Mouse (Mus musculus): ENCODE data around the gene Hs3st3a1. TPM values are rescaled to one million over a fixed set of nuclear protein-coding genes. Genes with fewer than 3 reads are reported as not detected.

The Hs3st3a1 gene
- polyA plus RNA-seq (2014; fragmentation: Nextera tagmentation; extraction: Ambion mirVana): 1.6 and 1.9 TPM in 2 replicates

DNA sequence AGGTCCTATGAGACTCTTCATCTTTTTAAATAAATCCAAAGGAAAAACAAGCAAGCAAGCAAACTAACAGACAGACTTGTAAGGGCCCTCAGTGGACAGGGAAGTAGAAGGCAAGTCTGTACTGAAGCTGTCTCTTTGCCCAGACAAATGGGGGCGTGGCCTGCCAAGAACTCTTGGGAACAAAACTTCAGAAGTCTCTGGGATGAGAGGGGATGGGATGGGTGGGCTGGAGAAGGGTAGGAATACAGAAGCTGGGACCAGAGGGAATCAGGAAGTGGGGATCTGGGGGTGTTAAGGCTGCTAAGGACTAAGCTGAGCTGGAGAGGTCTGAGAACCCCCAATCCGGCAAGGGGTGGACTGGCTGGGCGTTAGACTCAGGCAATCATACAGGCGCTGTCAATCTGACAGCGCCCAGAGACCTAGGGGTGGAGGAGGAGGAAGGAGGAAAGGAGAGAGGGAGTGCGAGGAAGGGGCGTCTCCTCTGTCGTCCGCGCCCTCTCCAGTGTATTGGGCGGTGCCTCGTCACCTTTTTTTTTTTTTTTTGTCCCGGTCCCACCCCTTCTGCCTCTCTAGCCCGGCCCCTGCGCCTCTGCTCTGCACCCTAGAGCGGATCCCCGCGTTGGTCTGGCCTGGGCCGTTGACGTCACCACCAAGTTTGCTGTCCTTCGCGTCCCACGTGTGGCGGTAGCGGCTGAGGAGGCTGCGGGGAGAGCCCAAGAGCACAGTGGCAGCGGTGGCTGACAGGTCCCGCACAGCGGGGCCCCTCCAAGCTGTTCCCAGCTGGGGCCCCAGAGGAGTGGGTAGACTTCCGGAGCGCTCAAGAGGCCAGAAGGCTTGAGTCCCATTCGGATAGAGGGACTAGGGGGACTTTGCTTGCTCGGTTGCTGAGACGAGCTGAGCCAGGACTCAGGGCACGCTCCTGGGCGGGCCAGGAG is at the start of gene Hs3st3a1:
Gene Hs3st3a1 (plus strand): TSS at position 722 of the 935 bp plus-strand sequence.
- H3K4me1 ChIP-seq (ENCODE audit: control insufficient read depth, insufficient read depth, low read length): peaks cover 4% of the 10 kb centered on the region; the same call in 1 of the 2 replicates
- H3K9me3 ChIP-seq (replicated peaks; ENCODE audit: control insufficient read depth, low read length): no peaks in the 10 kb centered on the region
- peak within 1 kb of the TSS; percentile 99 for H3K4me2 ChIP-seq
- H3K9ac ChIP-seq (ENCODE audit: low read depth, low read length): peak within 1 kb of the TSS; percentile 80
- no peaks in the 10 kb centered on the region for H3K36me3 ChIP-seq (ENCODE audit: control insufficient read depth, insufficient read depth, low read length)
- peak within 1 kb of the TSS; percentile 35 for H3K27ac ChIP-seq (ENCODE audit: low read depth, low read length)
- H3K27me3 ChIP-seq (ENCODE audit: control insufficient read depth, insufficient read depth, low read length): peaks cover 26% of the 10 kb centered on the region
- peak within 1 kb of the TSS; percentile 69 for H3K4me3 ChIP-seq (ENCODE audit: low read depth, low read length)
- ATAC-seq (replicated peaks; ENCODE audit: insufficient number of reproducible peaks, low FRiP score, low TSS enrichment): peak; percentile 85
- WGBS (ENCODE audit: insufficient replicate concordance): under 1% methylated on average over 36 of the region's 36 CpGs

GRCm38 (mm10) chr11:64386333-64386732 is 48.8 kb upstream of the Hs3st3a1 start:
- Histone ChIP-seq H3K27me3 (ENCODE audit: control insufficient read depth, insufficient read depth, low read length) (no peaks in the 10 kb centered on the region), H3K4me2 (no peak overlapping the region), H3K4me3 (ENCODE audit: low read depth, low read length) (no peak overlapping the region), H3K9ac (ENCODE audit: low read depth, low read length) (no peak overlapping the region), H3K27ac (ENCODE audit: low read depth, low read length) (no peak overlapping the region), H3K4me1 (ENCODE audit: control insufficient read depth, insufficient read depth, low read length) (no peaks in the 10 kb centered on the region), H3K36me3 (ENCODE audit: control insufficient read depth, insufficient read depth, low read length) (no peaks in the 10 kb centered on the region), H3K9me3 (replicated peaks; ENCODE audit: control insufficient read depth, low read length) (no peaks in the 10 kb centered on the region)
- no peak for ATAC-seq (replicated peaks; ENCODE audit: insufficient number of reproducible peaks, low FRiP score, low TSS enrichment)
- WGBS (ENCODE audit: insufficient replicate concordance): 84% methylated on average over 4 of the region's 4 CpGs

- H3K9ac ChIP-seq (ENCODE audit: low read depth, low read length): no peak overlapping the region
- H3K4me3 ChIP-seq (ENCODE audit: low read depth, low read length): no peak overlapping the region
Observed at GRCm38 (mm10) chr11:64396331-64396881, 38.7 kb upstream of the Hs3st3a1 start.

DNA sequence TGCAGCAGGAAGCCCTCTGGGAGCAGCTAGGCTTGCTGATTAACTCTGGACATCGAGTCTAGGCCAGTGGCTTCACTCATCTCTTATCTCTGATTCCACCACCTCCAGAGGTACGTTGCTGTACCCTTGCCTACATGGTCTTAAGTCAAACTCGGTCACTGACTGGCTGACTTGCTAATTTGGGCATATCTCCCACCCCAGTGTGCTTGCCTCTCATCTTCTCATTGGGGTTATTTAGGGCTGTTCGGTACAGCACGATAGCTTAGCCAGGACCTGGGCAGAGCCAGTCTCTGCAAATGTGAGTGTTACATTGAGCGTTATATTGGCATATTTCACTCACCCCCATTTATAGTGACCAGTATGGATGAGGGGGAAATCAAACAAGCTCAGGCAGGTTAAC is 38.2 kb upstream of the Hs3st3a1 start:
- Histone ChIP-seq H3K36me3 (ENCODE audit: control insufficient read depth, insufficient read depth, low read length) (no peaks in the 10 kb centered on the region), H3K27ac (ENCODE audit: low read depth, low read length) (no peak overlapping the region), H3K4me3 (ENCODE audit: low read depth, low read length) (no peak overlapping the region), H3K27me3 (ENCODE audit: control insufficient read depth, insufficient read depth, low read length) (no peaks in the 10 kb centered on the region; the same call in 1 of the 2 replicates), H3K9me3 (replicated peaks; ENCODE audit: control insufficient read depth, low read length) (no peaks in the 10 kb centered on the region), H3K9ac (ENCODE audit: low read depth, low read length) (no peak overlapping the region), H3K4me2 (no peak overlapping the region; the same call in 1 of the 2 replicates), H3K4me1 (ENCODE audit: control insufficient read depth, insufficient read depth, low read length) (no peaks in the 10 kb centered on the region)
- no peak for ATAC-seq (replicated peaks; ENCODE audit: insufficient number of reproducible peaks, low FRiP score, low TSS enrichment)
- 38% methylated on average over 6 of the region's 6 CpGs for WGBS (ENCODE audit: insufficient replicate concordance)

More at GRCm38 (mm10) chr11:64396331-64396881, 38.7 kb upstream of the Hs3st3a1 start:
- Histone ChIP-seq H3K4me1 (ENCODE audit: control insufficient read depth, insufficient read depth, low read length) (no peaks in the 10 kb centered on the region), H3K36me3 (ENCODE audit: control insufficient read depth, insufficient read depth, low read length) (no peaks in the 10 kb centered on the region), H3K4me2 (peak overlapping the region; percentile 39), H3K27me3 (ENCODE audit: control insufficient read depth, insufficient read depth, low read length) (no peaks in the 10 kb centered on the region; the same call in 1 of the 2 replicates), H3K9me3 (replicated peaks; ENCODE audit: control insufficient read depth, low read length) (no peaks in the 10 kb centered on the region), H3K27ac (ENCODE audit: low read depth, low read length) (no peak overlapping the region)
- 7% methylated on average over 7 of the region's 7 CpGs for WGBS (ENCODE audit: insufficient replicate concordance)
- ATAC-seq (replicated peaks; ENCODE audit: insufficient number of reproducible peaks, low FRiP score, low TSS enrichment): no peak

DNA sequence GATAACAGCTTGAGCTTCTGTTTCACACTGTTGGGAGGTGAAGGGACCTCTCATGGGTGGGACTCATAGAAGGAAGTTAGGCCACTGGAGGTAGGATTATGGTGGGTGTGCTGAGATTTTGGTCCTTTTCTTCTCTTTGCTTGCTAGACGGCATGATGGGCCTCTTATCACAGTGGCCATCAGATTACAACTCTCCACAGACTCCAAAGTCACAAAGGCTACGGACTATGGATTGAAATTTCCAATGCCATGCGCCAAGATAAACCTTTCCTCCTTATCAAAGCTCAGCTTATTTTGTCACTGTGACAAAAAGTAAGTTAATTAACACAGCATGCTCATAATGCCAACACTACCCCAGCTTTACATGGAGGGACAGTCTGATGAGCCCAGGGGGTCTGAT is 37.5 kb upstream of the Hs3st3a1 start:
- H3K4me2 ChIP-seq: no peak overlapping the region
- H3K9ac ChIP-seq (ENCODE audit: low read depth, low read length): no peak overlapping the region
- no peaks in the 10 kb centered on the region; the same call in 1 of the 2 replicates for H3K27me3 ChIP-seq (ENCODE audit: control insufficient read depth, insufficient read depth, low read length)
- no peak overlapping the region for H3K4me3 ChIP-seq (ENCODE audit: low read depth, low read length)
- no peak for ATAC-seq (replicated peaks; ENCODE audit: insufficient number of reproducible peaks, low FRiP score, low TSS enrichment)
- H3K4me1 ChIP-seq (ENCODE audit: control insufficient read depth, insufficient read depth, low read length): no peaks in the 10 kb centered on the region
- 58% methylated on average over 3 of the region's 3 CpGs for WGBS (ENCODE audit: insufficient replicate concordance)
- no peak overlapping the region for H3K27ac ChIP-seq (ENCODE audit: low read depth, low read length)
- no peaks in the 10 kb centered on the region for H3K36me3 ChIP-seq (ENCODE audit: control insufficient read depth, insufficient read depth, low read length)
- H3K9me3 ChIP-seq (replicated peaks; ENCODE audit: control insufficient read depth, low read length): no peaks in the 10 kb centered on the region

GRCm38 (mm10) chr11:64400534-64401093 is 34.5 kb upstream of the Hs3st3a1 start:
- H3K4me3 ChIP-seq (ENCODE audit: low read depth, low read length): no peak overlapping the region
- no peaks in the 10 kb centered on the region for H3K4me1 ChIP-seq (ENCODE audit: control insufficient read depth, insufficient read depth, low read length)
- no peak overlapping the region for H3K9ac ChIP-seq (ENCODE audit: low read depth, low read length)
- H3K27ac ChIP-seq (ENCODE audit: low read depth, low read length): no peak overlapping the region
- no peak overlapping the region for H3K4me2 ChIP-seq
- no peak for ATAC-seq (replicated peaks; ENCODE audit: insufficient number of reproducible peaks, low FRiP score, low TSS enrichment)
- no peaks in the 10 kb centered on the region; the same call in 1 of the 2 replicates for H3K27me3 ChIP-seq (ENCODE audit: control insufficient read depth, insufficient read depth, low read length)
- WGBS (ENCODE audit: insufficient replicate concordance): 62% methylated on average over 6 of the region's 6 CpGs
- no peaks in the 10 kb centered on the region for H3K9me3 ChIP-seq (replicated peaks; ENCODE audit: control insufficient read depth, low read length)
- H3K36me3 ChIP-seq (ENCODE audit: control insufficient read depth, insufficient read depth, low read length): no peaks in the 10 kb centered on the region

DNA sequence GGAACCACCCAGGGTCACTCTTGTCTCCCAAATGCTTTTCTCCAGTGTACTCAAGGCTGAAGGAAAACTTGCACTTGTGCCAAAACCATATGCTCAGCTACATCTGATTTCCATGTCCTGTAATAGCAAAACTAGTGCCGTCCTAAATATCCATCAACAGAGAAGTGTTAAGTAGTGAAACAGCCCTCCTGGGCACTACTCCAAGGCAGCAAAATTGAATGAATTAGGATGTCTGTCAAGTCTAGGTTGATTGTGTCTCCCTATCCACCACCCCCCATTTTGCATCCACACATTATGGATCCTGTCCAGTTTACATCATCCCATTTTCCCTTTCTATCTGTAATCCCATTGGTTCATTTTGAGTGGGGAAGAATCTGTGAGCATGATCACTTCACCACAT is 16.2 kb upstream of the Hs3st3a1 start:
- no peak for ATAC-seq (replicated peaks; ENCODE audit: insufficient number of reproducible peaks, low FRiP score, low TSS enrichment)
- WGBS (ENCODE audit: insufficient replicate concordance): 71% methylated on average over 1 of the region's 1 CpGs
- no peaks in the 10 kb centered on the region for H3K4me1 ChIP-seq (ENCODE audit: control insufficient read depth, insufficient read depth, low read length)
- peaks cover 6% of the 10 kb centered on the region; the same call in 1 of the 2 replicates for H3K9me3 ChIP-seq (replicated peaks; ENCODE audit: control insufficient read depth, low read length)
- no peaks in the 10 kb centered on the region for H3K27me3 ChIP-seq (ENCODE audit: control insufficient read depth, insufficient read depth, low read length)
- H3K4me3 ChIP-seq (ENCODE audit: low read depth, low read length): no peak overlapping the region
- no peak overlapping the region for H3K9ac ChIP-seq (ENCODE audit: low read depth, low read length)
- H3K36me3 ChIP-seq (ENCODE audit: control insufficient read depth, insufficient read depth, low read length): no peaks in the 10 kb centered on the region
- no peak overlapping the region for H3K27ac ChIP-seq (ENCODE audit: low read depth, low read length)
- no peak overlapping the region for H3K4me2 ChIP-seq

DNA sequence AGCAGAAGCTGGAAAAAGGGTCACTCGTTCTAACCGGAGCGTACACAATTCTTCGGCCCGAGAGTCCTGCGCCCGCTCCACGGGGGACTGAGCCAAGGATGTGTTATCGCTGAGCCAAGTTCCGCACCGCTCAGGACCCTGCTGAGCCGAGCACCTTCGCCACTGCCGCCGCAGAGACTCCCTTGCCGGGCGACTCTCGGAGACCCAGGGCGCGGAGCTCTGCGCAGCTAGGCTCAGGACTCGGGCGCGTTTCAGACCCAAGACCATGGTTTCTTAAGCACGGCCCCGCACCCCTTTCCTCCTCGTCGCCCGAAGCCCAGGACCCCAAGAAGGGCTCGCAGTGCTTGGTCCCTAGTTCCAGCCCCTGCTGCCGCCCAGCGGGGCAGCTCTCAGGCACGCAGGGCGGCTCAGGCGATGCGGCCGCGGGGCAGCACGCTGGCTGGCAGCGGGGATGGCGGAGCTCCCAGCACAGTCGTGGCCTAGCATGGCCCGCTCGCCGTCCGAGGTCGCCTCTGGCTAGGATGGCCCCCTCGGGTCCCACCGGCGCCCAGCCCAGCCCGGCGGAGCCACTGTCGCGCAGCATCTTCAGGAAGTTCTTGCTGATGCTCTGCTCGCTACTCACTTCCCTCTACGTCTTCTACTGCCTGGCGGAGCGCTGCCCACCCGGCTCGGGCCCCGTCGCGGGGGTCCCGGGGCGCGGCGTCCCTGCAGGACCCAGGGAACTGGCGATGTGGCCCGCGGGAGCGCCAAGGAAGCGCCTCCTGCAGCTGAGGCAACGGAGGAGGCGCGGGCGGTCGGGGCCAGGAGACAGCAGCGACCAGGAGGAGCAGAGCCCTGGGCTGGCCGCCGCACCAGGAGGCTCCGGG is 647 bp downstream of the Hs3st3a1 start:
- Histone ChIP-seq H3K9ac (ENCODE audit: low read depth, low read length) (peak overlapping the region; percentile 80), H3K27me3 (ENCODE audit: control insufficient read depth, insufficient read depth, low read length) (peaks cover 30% of the 10 kb centered on the region), H3K36me3 (ENCODE audit: control insufficient read depth, insufficient read depth, low read length) (no peaks in the 10 kb centered on the region), H3K4me2 (peak overlapping the region; percentile 99), H3K9me3 (replicated peaks; ENCODE audit: control insufficient read depth, low read length) (no peaks in the 10 kb centered on the region), H3K27ac (ENCODE audit: low read depth, low read length) (peak overlapping the region; percentile 35), H3K4me3 (ENCODE audit: low read depth, low read length) (peak overlapping the region; percentile 69), H3K4me1 (ENCODE audit: control insufficient read depth, insufficient read depth, low read length) (peaks cover 4% of the 10 kb centered on the region; the same call in 1 of the 2 replicates)
- 0% methylated on average over 79 of the region's 81 CpGs for WGBS (ENCODE audit: insufficient replicate concordance)
- peak; percentile 56 for ATAC-seq (replicated peaks; ENCODE audit: insufficient number of reproducible peaks, low FRiP score, low TSS enrichment)
